In the genomic region with DNA sequence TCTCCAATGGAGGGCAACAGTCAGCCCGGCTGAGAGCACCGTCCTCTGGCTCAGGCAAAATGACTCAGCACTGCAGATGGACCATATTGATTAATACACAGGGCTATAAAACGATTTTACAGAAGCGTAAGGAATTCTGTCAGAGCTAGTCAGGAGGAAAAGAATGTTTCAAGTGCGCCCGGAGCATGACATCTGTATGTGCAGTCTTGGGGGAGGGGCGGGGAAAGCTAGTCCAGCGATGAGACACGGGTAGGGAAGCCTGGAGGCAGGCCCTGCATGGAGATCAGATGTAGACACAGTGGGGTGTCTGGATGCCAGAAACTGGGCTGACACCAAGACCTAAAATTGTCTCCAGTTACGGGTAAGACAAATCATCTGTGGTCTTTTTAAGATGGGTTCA, we compare ENCODE assay signal across 10 mouse cellular contexts.
"Had no signal": no experiment of that assay in that cellular context is flagged by ENCODE, and none has a peak within 500 bp of the region (broad histone marks: within the 10 kb centered on the region; RNA-seq: fewer than 3 reads in every experiment).

No protein-coding gene starts in this region.

- H3K9ac ChIP-seq: limb, embryonic 15.5 days; liver, embryonic 12.5 days; lung, embryonic 15.5 days; midbrain, embryonic 12.5 days had no signal

- H3K9me3 ChIP-seq: limb, embryonic 15.5 days; liver, embryonic 12.5 days; lung, embryonic 15.5 days; midbrain, embryonic 12.5 days had no signal

- H3K36me3 ChIP-seq: limb, embryonic 15.5 days; liver, embryonic 12.5 days; lung, embryonic 15.5 days; midbrain, embryonic 12.5 days had no signal

- H3K27me3 ChIP-seq: limb, embryonic 15.5 days; liver, embryonic 12.5 days; lung, embryonic 15.5 days; midbrain, embryonic 12.5 days had no signal

- H3K27ac ChIP-seq: layer of hippocampus, adult 2 months; limb, embryonic 15.5 days; liver, embryonic 12.5 days; lung, embryonic 15.5 days; midbrain, embryonic 12.5 days had no signal

- ATAC-seq: liver, embryonic 12.5 days had no signal

- DNase-seq: kidney, adult 9 months; kidney, postnatal 10 days; lung, postnatal 14 days; thymus, adult 18-20 months; thymus, postnatal 25 days had no signal

- H3K4me1 ChIP-seq: liver, embryonic 12.5 days; midbrain, embryonic 12.5 days had no signal

- H3K4me3 ChIP-seq: layer of hippocampus, adult 2 months; limb, embryonic 15.5 days; liver, embryonic 12.5 days; lung, embryonic 15.5 days; midbrain, embryonic 12.5 days had no signal

- H3K4me2 ChIP-seq: limb, embryonic 15.5 days; liver, embryonic 12.5 days; lung, embryonic 15.5 days; midbrain, embryonic 12.5 days had no signal
